Mouse (Mus musculus) hindbrain, postnatal 0 days (tissue): Measurements from ENCODE around the gene Rassf3. TPM values are rescaled to one million over a fixed set of nuclear protein-coding genes. Genes with fewer than 3 reads are reported as not detected.

Experiments used
- ATAC-seq: fragments of 200-750 bp; cut with Nextera tagmentation; 2 replicates; pipeline ENCODE4 v1.8.0; 2017; ENCODE audit warnings: mild to moderate bottlenecking, moderate TSS enrichment, moderate library complexity
- DNase-seq: peaks from one replicate; pipeline ENCODE4 v3.0.0-alpha.2; 2015; ENCODE audit warnings: low spot score
- H3K27ac ChIP-seq: fragments of 300-500 bp; sonication (generic); 2 replicates; pipeline ENCODE4 v1.5.1; 2014; ENCODE audit warnings: mild to moderate bottlenecking
- H3K27me3 ChIP-seq: fragments of 300-500 bp; sonication (generic); 2 replicates; pipeline ENCODE4 v1.6.1; 2014; ENCODE audit warnings: low read length, mixed read lengths; ENCODE audit not compliant: insufficient read depth
- H3K36me3 ChIP-seq: fragments of 300-500 bp; sonication (generic); 2 replicates; pipeline ENCODE4 v1.6.1; 2014; ENCODE audit warnings: low read length, mixed read lengths; ENCODE audit not compliant: insufficient read depth
- H3K4me1 ChIP-seq: fragments of 300-500 bp; sonication (generic); 2 replicates; pipeline ENCODE4 v1.6.1; 2014; ENCODE audit warnings: antibody characterized with exemption, low read length, mixed read lengths; ENCODE audit not compliant: insufficient read depth
- H3K4me2 ChIP-seq: fragments of 300-500 bp; sonication (generic); 2 replicates; pipeline ENCODE4 v1.6.1; 2014; ENCODE audit warnings: low read depth, mild to moderate bottlenecking, low read length, moderate library complexity, mixed read lengths
- H3K4me3 ChIP-seq: fragments of 300-500 bp; sonication (generic); 2 replicates; pipeline ENCODE4 v1.5.1; 2014; ENCODE audit warnings: low read length
- H3K9ac ChIP-seq: fragments of 300-500 bp; sonication (generic); replicated peaks from 2 replicates; pipeline ENCODE4 v1.6.1; 2014; ENCODE audit warnings: mild to moderate bottlenecking, low read length, moderate library complexity, mixed read lengths
- H3K9me3 ChIP-seq: fragments of 300-500 bp; sonication (generic); 2 replicates; pipeline ENCODE4 v1.6.1; 2016; ENCODE audit warnings: low read length, mixed read lengths
- CTCF ChIP-seq: IDR thresholded peaks from 2 replicates; pipeline ENCODE4 v1.5.1; 2016; ENCODE audit warnings: antibody characterized with exemption, control low read depth, low read depth
- WGBS: fragments of 180-500 bp; shearing (Covaris S2); extraction: QIAGEN DNeasy Blood & Tissue Kit; methylation state at CpG from one replicate; pipeline ENCODE4 v1.1.7; 2014; 5-methylcytosine and 5-hydroxymethylcytosine counted together
- polyA plus RNA-seq: library from polyadenylated mRNA; unstranded; fragments of >200 nt; fragmentation: Nextera tagmentation; extraction: Ambion mirVana; gene quantifications from 2 replicates; pipeline ENCODE4 v1.2.1, GENCODE M21; 2015
- total RNA-seq: library from RNA; depleted of rRNA; stranded (reverse); fragments of >200 nt; gene quantifications from 2 replicates; pipeline ENCODE4 v1.2.3, GENCODE M21; 2014

Gene Rassf3
- total and polyA plus RNA-seq, 2 experiments from 2014 or later, result 6.0 to 7.4 TPM

- H3K4me3 ChIP-seq, result no peak overlapping the region
- no peak for TF ChIP-seq CTCF
- H3K9ac ChIP-seq, result no peak overlapping the region
- no peaks in the 10 kb centered on the region for H3K9me3 ChIP-seq
- 17% methylated on average over 10 of the region's 10 CpGs for WGBS
- no peaks in the 10 kb centered on the region; the same call in 1 of the 2 replicates for H3K4me1 ChIP-seq
- ATAC-seq (no peak), DNase-seq (no peak)
- peak overlapping the region; percentile 91 for H3K4me2 ChIP-seq
- H3K27ac ChIP-seq, result 0 out of 2 replicates have a peak overlapping the region, but pooled peaks have one; percentile 12
- H3K27me3 ChIP-seq, result no peaks in the 10 kb centered on the region
- no peaks in the 10 kb centered on the region for H3K36me3 ChIP-seq
Measured at GRCm38 (mm10) chr10:121477433-121477832, 1.3 kb upstream of the Rassf3 start.

DNA sequence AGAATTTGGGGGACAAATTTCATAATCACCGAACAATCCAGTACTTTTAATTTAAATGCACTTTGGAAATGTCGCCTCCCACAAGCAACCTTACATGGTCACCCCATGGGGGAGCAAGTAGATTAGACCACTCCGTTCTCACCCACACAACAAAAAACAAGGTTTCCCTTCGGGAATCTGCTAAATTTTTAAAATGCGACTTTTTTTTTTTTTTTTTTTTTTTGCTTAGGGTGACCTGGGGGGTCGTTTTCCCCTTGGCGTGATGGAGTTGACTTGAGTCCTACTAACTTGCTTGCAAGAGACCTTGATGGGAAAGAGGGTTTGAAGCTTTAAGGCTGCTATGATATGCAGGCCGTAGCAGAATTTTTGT, 806 bp upstream of the Rassf3 start:
- peak overlapping the region; percentile 12; the same call in 1 of the 2 replicates for H3K27ac ChIP-seq
- no peak for TF ChIP-seq CTCF

DNA sequence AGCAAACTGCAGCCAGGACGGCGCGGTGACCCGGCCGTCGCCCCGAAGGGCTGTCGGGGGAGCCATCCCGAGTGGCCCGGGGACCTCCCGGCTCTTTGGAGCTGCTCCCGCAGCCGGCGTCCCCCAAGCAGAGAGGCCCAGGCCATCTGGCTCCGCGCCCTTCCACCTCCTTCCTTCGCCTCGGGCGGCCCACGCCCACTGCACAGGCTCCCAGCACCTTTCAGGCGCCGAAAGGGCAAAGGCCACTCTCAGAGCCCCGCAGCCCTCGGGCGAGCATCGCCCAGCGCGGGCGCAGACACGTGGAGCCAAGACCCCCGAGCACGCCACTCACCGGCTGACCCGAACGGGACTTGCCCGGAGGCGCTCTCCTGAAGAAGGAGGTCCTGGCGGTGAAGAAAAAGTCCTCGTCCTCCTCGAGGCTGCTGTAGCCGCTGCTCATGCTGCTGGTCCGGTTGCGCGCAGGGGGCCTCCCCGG, 438 bp downstream of the Rassf3 start:
- Histone ChIP-seq H3K9ac (peak overlapping the region; percentile 68), H3K27me3 (no peaks in the 10 kb centered on the region), H3K9me3 (no peaks in the 10 kb centered on the region), H3K36me3 (no peaks in the 10 kb centered on the region), H3K4me3 (peak overlapping the region; percentile 76), H3K4me1 (peaks cover 3% of the 10 kb centered on the region), H3K4me2 (peak overlapping the region; percentile 91), H3K27ac (peak overlapping the region; percentile 78)
- DNase-seq (peak; percentile 13), ATAC-seq (peak; percentile 53)
- no peak for TF ChIP-seq CTCF
- 0% methylated on average over 43 of the region's 45 CpGs for WGBS

More for the DNA sequence above, 806 bp upstream of the Rassf3 start:
- Histone ChIP-seq H3K4me2 (peak overlapping the region; percentile 91), H3K36me3 (no peaks in the 10 kb centered on the region), H3K9me3 (no peaks in the 10 kb centered on the region), H3K9ac (no peak overlapping the region), H3K4me1 (peaks cover under 1% of the 10 kb centered on the region), H3K27me3 (no peaks in the 10 kb centered on the region), H3K4me3 (peak overlapping the region; percentile 76)
- DNase-seq, result no peak
- WGBS, result 10% methylated on average over 8 of the region's 8 CpGs
- ATAC-seq, result no peak

DNA sequence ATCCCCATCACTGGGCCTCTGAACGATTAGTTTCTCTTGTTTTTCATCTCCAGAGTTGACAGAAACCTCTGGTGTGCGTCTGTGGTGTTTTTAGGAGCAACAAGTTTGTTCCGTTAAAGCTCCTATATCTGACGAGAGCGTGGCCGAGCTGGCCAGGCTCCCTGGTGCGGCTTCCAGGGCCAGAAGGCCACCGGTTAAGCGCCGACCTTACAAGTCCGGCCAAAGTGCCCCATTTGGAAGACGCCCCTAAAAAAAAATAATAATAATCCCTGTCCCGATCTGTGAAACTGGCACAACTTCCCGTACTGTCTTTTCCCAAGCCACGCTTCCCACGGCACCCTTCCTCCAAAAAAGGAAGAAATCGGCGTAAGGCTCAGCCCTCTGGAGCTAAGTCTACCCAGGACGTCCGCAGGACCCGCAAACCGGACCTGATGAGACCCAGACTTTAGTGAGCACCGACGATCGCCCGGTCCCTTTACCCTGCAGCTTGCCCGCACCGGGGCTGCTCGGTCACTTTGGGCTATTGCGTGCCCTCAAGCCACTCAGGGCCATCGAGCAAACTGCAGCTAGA, 961 bp downstream of the Rassf3 start:
- Histone ChIP-seq H3K9me3 (no peaks in the 10 kb centered on the region), H3K36me3 (no peaks in the 10 kb centered on the region), H3K27ac (peak overlapping the region; percentile 78), H3K4me3 (peak overlapping the region; percentile 76), H3K9ac (peak overlapping the region; percentile 68), H3K4me2 (peak overlapping the region; percentile 91), H3K27me3 (no peaks in the 10 kb centered on the region), H3K4me1 (peaks cover 3% of the 10 kb centered on the region)
- 5% methylated on average over 31 of the region's 31 CpGs for WGBS
- ATAC-seq, result no peak
- DNase-seq, result no peak
- TF ChIP-seq CTCF, result no peak

- WGBS, result 45% methylated on average over 4 of the region's 4 CpGs
Measured at GRCm38 (mm10) chr10:121474288-121474687, 1.9 kb downstream of the Rassf3 start.

DNA sequence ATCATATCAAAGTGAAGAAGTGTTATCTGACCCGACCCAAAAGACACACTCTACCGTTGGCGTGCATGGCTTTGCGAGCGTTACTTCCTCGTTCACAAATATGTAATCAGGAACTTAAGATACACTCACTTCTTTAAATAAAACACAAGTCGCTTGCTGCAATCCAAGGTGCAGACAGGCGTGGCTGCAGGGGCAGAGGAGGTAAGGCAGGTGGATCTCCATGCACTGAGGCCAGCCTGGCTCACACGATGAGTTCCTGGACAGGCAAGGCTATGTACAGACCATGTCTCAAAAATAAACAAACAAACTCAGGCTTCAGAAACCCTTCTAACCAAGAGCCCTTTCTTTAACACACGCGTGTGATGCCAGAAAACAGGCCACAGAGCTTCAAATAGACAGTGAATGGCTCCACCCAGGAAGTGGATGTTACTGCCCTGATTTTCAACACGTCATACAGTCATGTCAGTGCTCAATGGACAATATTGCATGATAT, 2.4 kb downstream of the Rassf3 start:
- H3K36me3 ChIP-seq, result no peaks in the 10 kb centered on the region
- no peak overlapping the region for H3K27ac ChIP-seq
- WGBS, result 65% methylated on average over 12 of the region's 12 CpGs
- no peak for DNase-seq
- ATAC-seq, result no peak
- H3K4me1 ChIP-seq, result peaks cover 3% of the 10 kb centered on the region
- peak overlapping the region; percentile 76 for H3K4me3 ChIP-seq
- H3K9me3 ChIP-seq, result no peaks in the 10 kb centered on the region
- H3K4me2 ChIP-seq, result peak overlapping the region; percentile 91
- H3K27me3 ChIP-seq, result no peaks in the 10 kb centered on the region
- H3K9ac ChIP-seq, result no peak overlapping the region
- TF ChIP-seq CTCF, result no peak

More at GRCm38 (mm10) chr10:121474288-121474687, 1.9 kb downstream of the Rassf3 start:
- no peaks in the 10 kb centered on the region for H3K27me3 ChIP-seq
- H3K4me3 ChIP-seq, result peak overlapping the region; percentile 76
- no peaks in the 10 kb centered on the region for H3K9me3 ChIP-seq
- no peak for DNase-seq
- H3K36me3 ChIP-seq, result no peaks in the 10 kb centered on the region
- peaks cover 3% of the 10 kb centered on the region for H3K4me1 ChIP-seq
- peak overlapping the region; percentile 68 for H3K9ac ChIP-seq
- peak overlapping the region; percentile 91 for H3K4me2 ChIP-seq
- TF ChIP-seq CTCF, result no peak
- ATAC-seq, result no peak
- peak overlapping the region; percentile 78 for H3K27ac ChIP-seq
